Mouse (Mus musculus) ES-Bruce4 (cell line): ENCODE data around the gene Psmd14.

Experiments
- CTCF ChIP-seq: IDR thresholded peaks from one replicate; pipeline ENCODE4 v1.8.1; 2011; ENCODE audit warnings: low read depth, low read length
- EP300 ChIP-seq: IDR thresholded peaks from 2 replicates; pipeline ENCODE4 v1.6.1; 2011; ENCODE audit warnings: low read depth, low read length; ENCODE audit not compliant: insufficient read depth
- POLR2A ChIP-seq: IDR thresholded peaks from one replicate; pipeline ENCODE4 v1.8.1; 2011; ENCODE audit warnings: low read length; ENCODE audit not compliant: insufficient read depth

GRCm38 (mm10) chr2:61746580-61746979, 35.1 kb downstream of the Psmd14 start:
- TF ChIP-seq CTCF (no peak), EP300 (no peak), POLR2A (no peak)
